Mouse (Mus musculus): Measurements from ENCODE around the gene Rbm20. TPM values are rescaled to one million over a fixed set of nuclear protein-coding genes. Genes with fewer than 3 reads are reported as not detected.

Gene Rbm20
- polyA plus RNA-seq, 1 experiment from 2014 or later = 1.1 TPM

DNA sequence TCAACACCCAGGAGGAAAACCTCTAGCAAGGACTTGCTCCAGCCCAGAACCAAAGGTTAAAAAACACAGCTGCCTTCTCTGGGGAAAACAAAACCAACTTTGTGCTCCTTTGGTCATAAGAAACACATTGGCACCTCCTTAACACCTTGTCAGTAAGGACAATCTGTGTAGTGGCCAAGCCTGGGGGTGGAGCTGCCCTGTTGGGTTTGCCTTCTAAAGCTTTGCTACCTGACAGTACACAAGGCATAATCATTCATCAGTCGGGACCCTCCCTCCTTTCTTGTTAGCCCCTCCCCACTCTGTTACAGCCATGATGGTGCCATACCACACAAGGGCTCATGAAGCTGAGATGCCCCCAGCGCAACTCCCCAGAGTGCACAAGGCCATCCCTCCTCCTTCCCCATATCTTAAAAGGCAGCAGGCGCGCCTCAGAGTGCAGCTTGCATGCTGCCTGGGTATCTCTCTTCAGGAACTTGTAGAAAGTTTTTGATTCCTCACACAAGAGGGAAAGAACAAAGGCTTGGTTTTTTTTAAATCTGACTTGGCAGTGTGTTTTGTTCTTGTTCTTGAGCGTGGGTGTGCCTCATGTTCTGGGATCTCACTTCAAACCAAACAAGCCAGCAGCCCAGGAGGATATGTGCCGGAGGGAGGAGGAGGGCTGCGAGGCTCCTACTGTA lies 132.2 kb downstream of the Rbm20 start:
- H3K4me3 ChIP-seq (ENCODE audit: low read length) = no peak overlapping the region
- 54% methylated on average over 7 of the region's 7 CpGs for WGBS
- no peak overlapping the region for H3K9ac ChIP-seq (ENCODE audit: low read depth, low read length)
- peak; percentile 52; the same call in 1 of the 2 replicates for ATAC-seq
- peaks cover 20% of the 10 kb centered on the region for H3K4me1 ChIP-seq (ENCODE audit: control insufficient read depth, insufficient read depth, low read length)
- no peaks in the 10 kb centered on the region for H3K36me3 ChIP-seq (ENCODE audit: control insufficient read depth, insufficient read depth, low read length)
- H3K27me3 ChIP-seq (replicated peaks; ENCODE audit: control insufficient read depth, insufficient read depth, low read length) = no peaks in the 10 kb centered on the region
- no peak overlapping the region for H3K4me2 ChIP-seq (ENCODE audit: low read depth, low read length)
- H3K27ac ChIP-seq (ENCODE audit: low read length) = no peak overlapping the region
- no peaks in the 10 kb centered on the region for H3K9me3 ChIP-seq (ENCODE audit: control insufficient read depth, low read length)

DNA sequence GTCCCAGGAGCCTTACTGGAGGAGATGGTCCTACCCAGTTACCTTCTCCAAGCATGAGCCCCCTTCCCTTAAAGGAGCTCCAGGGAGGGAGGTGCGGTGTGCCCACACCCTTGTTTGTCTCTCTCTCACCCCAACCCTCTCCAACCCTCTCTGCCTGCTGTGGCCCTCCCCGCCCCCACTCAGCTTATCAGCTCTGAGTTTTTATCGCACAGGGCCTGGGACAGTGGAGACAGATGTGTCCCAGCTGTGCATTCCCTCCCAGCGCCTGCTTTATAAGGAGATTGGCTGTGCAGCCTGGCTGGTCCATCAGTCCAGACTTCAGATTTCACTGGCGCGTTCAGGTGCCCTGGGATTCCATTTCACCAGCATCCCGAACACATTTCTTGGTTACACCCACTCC lies 132.9 kb downstream of the Rbm20 start:
- no peak overlapping the region for H3K9ac ChIP-seq (ENCODE audit: low read depth, low read length)
- peaks cover 20% of the 10 kb centered on the region for H3K4me1 ChIP-seq (ENCODE audit: control insufficient read depth, insufficient read depth, low read length)
- no peak overlapping the region for H3K4me2 ChIP-seq (ENCODE audit: low read depth, low read length)
- H3K4me3 ChIP-seq (ENCODE audit: low read length) = no peak overlapping the region
- no peaks in the 10 kb centered on the region for H3K9me3 ChIP-seq (ENCODE audit: control insufficient read depth, low read length)
- ATAC-seq = peak; percentile 60; the same call in 1 of the 2 replicates
- H3K27me3 ChIP-seq (replicated peaks; ENCODE audit: control insufficient read depth, insufficient read depth, low read length) = no peaks in the 10 kb centered on the region
- 49% methylated on average over 7 of the region's 7 CpGs for WGBS
- H3K36me3 ChIP-seq (ENCODE audit: control insufficient read depth, insufficient read depth, low read length) = no peaks in the 10 kb centered on the region
- H3K27ac ChIP-seq (ENCODE audit: low read length) = no peak overlapping the region

DNA sequence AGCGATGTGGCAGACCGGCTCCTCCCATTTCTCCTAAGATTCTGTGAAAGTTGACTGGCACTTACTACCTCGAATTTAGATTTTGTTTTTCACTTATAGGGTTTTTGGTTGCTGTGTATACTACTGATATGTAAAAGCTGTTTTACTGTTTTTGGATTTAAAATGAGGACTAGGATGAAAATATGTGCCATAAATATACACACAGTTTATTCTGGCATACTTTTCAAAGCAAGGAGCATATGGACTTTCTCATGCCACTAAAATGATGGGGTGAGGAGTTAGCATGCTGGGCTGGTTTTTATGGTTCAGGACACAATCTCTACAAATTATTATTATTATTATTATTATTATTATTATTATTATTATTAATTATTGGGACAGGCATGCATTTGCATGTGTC lies 133.5 kb downstream of the Rbm20 start:
- no peak for ATAC-seq
- H3K9ac ChIP-seq (ENCODE audit: low read depth, low read length) = no peak overlapping the region
- H3K27ac ChIP-seq (ENCODE audit: low read length) = no peak overlapping the region
- H3K4me3 ChIP-seq (ENCODE audit: low read length) = no peak overlapping the region
- no peaks in the 10 kb centered on the region for H3K36me3 ChIP-seq (ENCODE audit: control insufficient read depth, insufficient read depth, low read length)
- H3K4me1 ChIP-seq (ENCODE audit: control insufficient read depth, insufficient read depth, low read length) = peaks cover 20% of the 10 kb centered on the region
- H3K4me2 ChIP-seq (ENCODE audit: low read depth, low read length) = no peak overlapping the region
- 77% methylated on average over 3 of the region's 3 CpGs for WGBS
- H3K27me3 ChIP-seq (replicated peaks; ENCODE audit: control insufficient read depth, insufficient read depth, low read length) = no peaks in the 10 kb centered on the region
- H3K9me3 ChIP-seq (ENCODE audit: control insufficient read depth, low read length) = no peaks in the 10 kb centered on the region

DNA sequence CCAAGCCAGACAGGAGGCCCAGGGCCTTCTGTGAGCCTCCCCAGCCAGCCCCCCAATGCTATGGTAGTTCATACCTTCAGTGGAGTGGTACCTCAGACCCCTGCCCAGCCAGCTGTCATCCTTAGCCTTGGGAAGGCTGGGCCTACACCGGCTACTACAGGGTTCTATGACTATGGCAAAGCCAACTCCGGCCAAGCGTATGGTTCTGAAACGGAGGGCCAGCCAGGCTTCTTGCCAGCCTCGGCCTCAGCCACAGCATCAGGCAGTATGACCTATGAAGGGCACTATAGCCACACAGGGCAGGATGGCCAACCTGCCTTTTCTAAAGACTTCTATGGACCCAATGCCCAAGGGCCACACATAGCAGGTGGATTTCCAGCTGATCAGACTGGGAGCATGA lies 136.5 kb downstream of the Rbm20 start:
- Histone ChIP-seq H3K9me3 (ENCODE audit: control insufficient read depth, low read length) (no peaks in the 10 kb centered on the region), H3K9ac (ENCODE audit: low read depth, low read length) (no peak overlapping the region), H3K27ac (ENCODE audit: low read length) (no peak overlapping the region), H3K4me2 (ENCODE audit: low read depth, low read length) (no peak overlapping the region), H3K4me1 (ENCODE audit: control insufficient read depth, insufficient read depth, low read length) (peaks cover 15% of the 10 kb centered on the region), H3K27me3 (replicated peaks; ENCODE audit: control insufficient read depth, insufficient read depth, low read length) (no peaks in the 10 kb centered on the region), H3K36me3 (ENCODE audit: control insufficient read depth, insufficient read depth, low read length) (no peaks in the 10 kb centered on the region), H3K4me3 (ENCODE audit: low read length) (no peak overlapping the region)
- no peak for ATAC-seq
- WGBS = 98% methylated on average over 5 of the region's 5 CpGs

DNA sequence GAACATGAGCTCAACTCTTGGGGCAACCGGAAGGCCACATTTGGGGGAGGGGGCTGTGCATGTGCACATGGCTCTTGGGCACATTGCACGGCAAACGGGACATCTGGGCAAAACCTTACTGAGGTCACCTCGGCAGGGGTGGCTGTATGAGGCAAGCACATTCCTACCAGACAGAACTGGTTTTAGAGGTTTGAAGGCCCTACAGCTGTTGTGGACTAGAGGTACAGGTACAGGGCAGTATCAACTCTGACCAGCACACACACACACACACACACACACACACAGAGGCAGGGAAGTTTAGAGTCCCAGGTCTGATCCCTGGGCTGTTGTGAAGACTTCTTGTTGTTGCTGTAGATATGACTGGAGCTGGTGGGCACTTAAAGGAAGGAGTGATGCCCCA lies 138.6 kb downstream of the Rbm20 start:
- WGBS = 90% methylated on average over 4 of the region's 4 CpGs
- Histone ChIP-seq H3K4me1 (ENCODE audit: control insufficient read depth, insufficient read depth, low read length) (no peaks in the 10 kb centered on the region), H3K4me3 (ENCODE audit: low read length) (no peak overlapping the region), H3K4me2 (ENCODE audit: low read depth, low read length) (no peak overlapping the region), H3K9ac (ENCODE audit: low read depth, low read length) (no peak overlapping the region), H3K27me3 (replicated peaks; ENCODE audit: control insufficient read depth, insufficient read depth, low read length) (no peaks in the 10 kb centered on the region), H3K27ac (ENCODE audit: low read length) (no peak overlapping the region), H3K36me3 (ENCODE audit: control insufficient read depth, insufficient read depth, low read length) (no peaks in the 10 kb centered on the region), H3K9me3 (ENCODE audit: control insufficient read depth, low read length) (no peaks in the 10 kb centered on the region)
- ATAC-seq = no peak

DNA sequence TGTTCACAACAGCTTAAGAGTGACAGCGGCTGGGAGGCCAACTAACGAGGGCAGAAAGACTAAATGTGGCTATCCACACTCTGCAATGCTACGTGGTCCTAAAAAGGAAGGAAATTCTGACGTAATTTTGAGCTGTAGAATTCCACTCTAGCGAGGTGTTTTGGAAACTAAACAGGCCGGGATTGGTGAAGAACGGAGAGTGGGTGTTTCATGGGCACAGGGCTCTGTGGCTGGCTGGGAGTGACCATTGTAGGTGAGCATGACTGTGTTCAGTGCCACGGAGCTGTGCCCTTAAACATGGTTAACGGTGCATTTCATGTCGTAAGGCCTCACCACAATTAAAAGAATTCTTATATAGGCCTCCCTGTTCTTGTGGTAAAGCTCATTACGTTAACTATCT lies 139.1 kb downstream of the Rbm20 start:
- no peaks in the 10 kb centered on the region for H3K4me1 ChIP-seq (ENCODE audit: control insufficient read depth, insufficient read depth, low read length)
- H3K27ac ChIP-seq (ENCODE audit: low read length) = no peak overlapping the region
- H3K9ac ChIP-seq (ENCODE audit: low read depth, low read length) = no peak overlapping the region
- H3K4me2 ChIP-seq (ENCODE audit: low read depth, low read length) = no peak overlapping the region
- H3K36me3 ChIP-seq (ENCODE audit: control insufficient read depth, insufficient read depth, low read length) = no peaks in the 10 kb centered on the region
- WGBS = 85% methylated on average over 11 of the region's 11 CpGs
- H3K27me3 ChIP-seq (replicated peaks; ENCODE audit: control insufficient read depth, insufficient read depth, low read length) = no peaks in the 10 kb centered on the region
- no peak for ATAC-seq
- no peaks in the 10 kb centered on the region for H3K9me3 ChIP-seq (ENCODE audit: control insufficient read depth, low read length)
- H3K4me3 ChIP-seq (ENCODE audit: low read length) = no peak overlapping the region

DNA sequence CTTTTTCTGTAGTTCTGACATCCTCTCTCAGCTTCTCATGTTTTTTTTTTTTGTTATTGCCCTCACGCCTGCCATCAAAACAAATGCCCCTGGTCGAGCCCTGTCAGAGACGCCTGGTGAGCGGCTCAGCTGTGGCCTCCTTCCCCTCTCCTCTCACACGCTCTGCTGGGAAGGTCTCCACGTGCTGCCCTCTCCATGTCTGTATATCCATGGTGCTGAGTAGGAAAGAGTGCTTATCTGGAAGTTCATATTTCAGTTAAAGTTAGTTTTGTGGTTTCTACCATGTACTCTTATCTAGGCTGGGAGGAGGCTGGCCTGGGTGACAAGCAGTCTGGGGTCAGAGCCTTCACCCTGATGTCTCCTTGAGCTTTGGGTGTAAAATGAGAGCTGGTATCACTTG lies 142.2 kb downstream of the Rbm20 start:
- no peaks in the 10 kb centered on the region for H3K9me3 ChIP-seq (ENCODE audit: control insufficient read depth, low read length)
- 0 out of 2 replicates have a peak, but pooled peaks have one; percentile 19 for ATAC-seq
- no peaks in the 10 kb centered on the region for H3K27me3 ChIP-seq (replicated peaks; ENCODE audit: control insufficient read depth, insufficient read depth, low read length)
- H3K4me1 ChIP-seq (ENCODE audit: control insufficient read depth, insufficient read depth, low read length) = peaks cover 4% of the 10 kb centered on the region; the same call in 1 of the 2 replicates
- H3K4me3 ChIP-seq (ENCODE audit: low read length) = no peak overlapping the region
- H3K27ac ChIP-seq (ENCODE audit: low read length) = no peak overlapping the region
- no peak overlapping the region for H3K4me2 ChIP-seq (ENCODE audit: low read depth, low read length)
- H3K9ac ChIP-seq (ENCODE audit: low read depth, low read length) = no peak overlapping the region
- 66% methylated on average over 6 of the region's 6 CpGs for WGBS
- H3K36me3 ChIP-seq (ENCODE audit: control insufficient read depth, insufficient read depth, low read length) = no peaks in the 10 kb centered on the region

DNA sequence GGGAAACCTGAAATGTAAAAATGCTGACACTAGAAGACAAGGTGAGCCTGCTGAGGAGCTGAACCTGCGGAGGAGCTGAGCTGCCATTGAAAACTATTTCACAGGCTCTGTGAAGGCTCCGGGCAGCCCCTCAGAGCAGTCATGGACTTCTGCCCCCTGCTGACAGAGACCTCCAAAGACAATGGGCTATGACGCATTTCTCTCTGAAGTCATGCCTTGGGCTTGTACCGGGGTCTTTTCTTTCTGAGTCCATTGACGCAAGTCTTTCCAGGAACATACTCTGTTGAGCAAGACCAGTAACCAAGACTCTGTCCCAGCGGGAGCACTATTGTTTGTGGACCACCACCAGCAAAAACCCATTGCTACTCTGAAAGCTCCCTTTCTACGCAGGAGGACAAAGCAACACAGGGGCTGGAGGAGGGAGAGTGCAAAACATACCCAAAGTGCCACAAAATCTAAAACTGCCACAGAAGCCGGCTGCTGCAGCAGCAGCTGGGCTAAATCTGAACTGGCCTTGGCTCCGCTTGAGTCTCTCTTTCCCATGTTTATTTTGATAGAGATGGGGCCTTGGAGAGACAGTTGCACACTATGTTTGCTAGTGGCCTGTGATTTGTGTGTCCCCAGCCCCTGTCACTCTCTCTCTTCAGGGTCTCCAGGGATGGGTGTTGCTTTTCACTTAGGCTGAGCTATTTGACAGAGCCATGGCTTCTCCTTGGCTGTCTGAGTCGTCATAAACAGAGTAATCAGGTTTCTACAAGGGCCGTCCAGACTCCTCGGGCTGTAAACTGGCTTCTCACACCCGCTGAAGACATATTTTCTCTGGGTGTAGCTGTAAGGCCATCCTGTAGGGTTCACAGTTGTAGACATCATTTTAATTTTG lies 144.4 kb downstream of the Rbm20 start:
- Histone ChIP-seq H3K27ac (ENCODE audit: low read length) (no peak overlapping the region), H3K4me3 (ENCODE audit: low read length) (no peak overlapping the region), H3K36me3 (ENCODE audit: control insufficient read depth, insufficient read depth, low read length) (no peaks in the 10 kb centered on the region), H3K9ac (ENCODE audit: low read depth, low read length) (no peak overlapping the region), H3K4me1 (ENCODE audit: control insufficient read depth, insufficient read depth, low read length) (peaks cover 4% of the 10 kb centered on the region; the same call in 1 of the 2 replicates), H3K4me2 (ENCODE audit: low read depth, low read length) (no peak overlapping the region), H3K9me3 (ENCODE audit: control insufficient read depth, low read length) (no peaks in the 10 kb centered on the region), H3K27me3 (replicated peaks; ENCODE audit: control insufficient read depth, insufficient read depth, low read length) (no peaks in the 10 kb centered on the region)
- 58% methylated on average over 13 of the region's 13 CpGs for WGBS
- no peak; the same call in 1 of the 2 replicates for ATAC-seq

DNA sequence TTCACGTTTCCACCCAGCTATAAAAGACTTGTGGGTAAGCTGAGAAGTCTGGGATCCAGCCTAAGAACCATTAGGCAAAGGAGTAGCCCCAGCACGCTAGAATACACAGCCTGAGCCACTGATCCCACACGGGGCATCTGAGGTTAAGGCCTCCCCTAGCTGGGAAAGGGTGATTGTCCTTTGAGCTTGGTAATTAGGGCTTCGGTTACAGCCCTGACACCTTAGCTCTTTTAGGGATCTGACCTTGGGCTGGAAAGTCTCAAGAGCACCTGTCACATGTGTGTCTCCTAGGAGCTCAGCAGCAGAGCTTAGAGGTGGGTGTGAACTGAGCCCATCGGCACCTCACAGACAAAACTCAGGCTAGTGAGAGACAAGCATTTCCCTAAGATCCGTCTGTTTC lies 146.7 kb downstream of the Rbm20 start:
- Histone ChIP-seq H3K4me2 (ENCODE audit: low read depth, low read length) (no peak overlapping the region), H3K9ac (ENCODE audit: low read depth, low read length) (peak overlapping the region; percentile 6; the same call in 1 of the 2 replicates), H3K27ac (ENCODE audit: low read length) (no peak overlapping the region), H3K4me3 (ENCODE audit: low read length) (no peak overlapping the region), H3K36me3 (ENCODE audit: control insufficient read depth, insufficient read depth, low read length) (no peaks in the 10 kb centered on the region), H3K9me3 (ENCODE audit: control insufficient read depth, low read length) (no peaks in the 10 kb centered on the region), H3K4me1 (ENCODE audit: control insufficient read depth, insufficient read depth, low read length) (peaks cover 4% of the 10 kb centered on the region; the same call in 1 of the 2 replicates), H3K27me3 (replicated peaks; ENCODE audit: control insufficient read depth, insufficient read depth, low read length) (no peaks in the 10 kb centered on the region)
- ATAC-seq = peak; percentile 36; the same call in 1 of the 2 replicates
- WGBS = 40% methylated on average over 6 of the region's 6 CpGs
